Mouse (Mus musculus): ENCODE results near the gene Sap30l.

Gene Sap30l

GRCm38 (mm10) chr11:57800971-57801765 lies at the start of gene Sap30l:
Gene Sap30l, plus strand, starts transcription at chr11:57801637.
- DNase-seq (ENCODE audit: extremely low read depth, low read depth, low spot score), result no peak

- DNase-seq (ENCODE audit: extremely low read depth, low read depth, low spot score), result no peak
Observed at GRCm38 (mm10) chr11:57753538-57754203, 47.8 kb upstream of the Sap30l start.

GRCm38 (mm10) chr11:57758621-57759020 lies 42.8 kb upstream of the Sap30l start:
- DNase-seq (ENCODE audit: extremely low read depth, low read depth, low spot score), result no peak

GRCm38 (mm10) chr11:57760509-57761058 lies 40.9 kb upstream of the Sap30l start:
- no peak for DNase-seq (ENCODE audit: extremely low read depth, low read depth, low spot score)

- DNase-seq (ENCODE audit: extremely low read depth, low read depth, low spot score), result no peak
Observed at GRCm38 (mm10) chr11:57761347-57761746, 40.1 kb upstream of the Sap30l start.

- DNase-seq (ENCODE audit: extremely low read depth, low read depth, low spot score), result no peak
Observed at GRCm38 (mm10) chr11:57764124-57764523, 37.3 kb upstream of the Sap30l start.

GRCm38 (mm10) chr11:57766617-57767016 lies 34.8 kb upstream of the Sap30l start:
- no peak for DNase-seq (ENCODE audit: extremely low read depth, low read depth, low spot score)

GRCm38 (mm10) chr11:57767171-57767570 lies 34.3 kb upstream of the Sap30l start:
- DNase-seq (ENCODE audit: extremely low read depth, low read depth, low spot score), result no peak

GRCm38 (mm10) chr11:57770776-57771175 lies 30.7 kb upstream of the Sap30l start:
- DNase-seq (ENCODE audit: extremely low read depth, low read depth, low spot score), result no peak

GRCm38 (mm10) chr11:57771676-57772075 lies 29.8 kb upstream of the Sap30l start:
- no peak for DNase-seq (ENCODE audit: extremely low read depth, low read depth, low spot score)

GRCm38 (mm10) chr11:57773479-57773878 lies 28.0 kb upstream of the Sap30l start:
- DNase-seq (ENCODE audit: extremely low read depth, low read depth, low spot score), result no peak

- DNase-seq (ENCODE audit: extremely low read depth, low read depth, low spot score), result no peak
Observed at GRCm38 (mm10) chr11:57773936-57774335, 27.5 kb upstream of the Sap30l start.

- no peak for DNase-seq (ENCODE audit: extremely low read depth, low read depth, low spot score)
Observed at GRCm38 (mm10) chr11:57775868-57776267, 25.6 kb upstream of the Sap30l start.

- DNase-seq (ENCODE audit: extremely low read depth, low read depth, low spot score), result no peak
Observed at GRCm38 (mm10) chr11:57776546-57776945, 24.9 kb upstream of the Sap30l start.

- DNase-seq (ENCODE audit: extremely low read depth, low read depth, low spot score), result no peak
Observed at GRCm38 (mm10) chr11:57778349-57778748, 23.1 kb upstream of the Sap30l start.

GRCm38 (mm10) chr11:57779824-57780223 lies 21.6 kb upstream of the Sap30l start:
- no peak for DNase-seq (ENCODE audit: extremely low read depth, low read depth, low spot score)

GRCm38 (mm10) chr11:57786616-57787418 lies 14.6 kb upstream of the Sap30l start:
- no peak for DNase-seq (ENCODE audit: extremely low read depth, low read depth, low spot score)

GRCm38 (mm10) chr11:57787913-57788312 lies 13.5 kb upstream of the Sap30l start:
- no peak for DNase-seq (ENCODE audit: extremely low read depth, low read depth, low spot score)

GRCm38 (mm10) chr11:57790866-57791535 lies 10.4 kb upstream of the Sap30l start:
- no peak for DNase-seq (ENCODE audit: extremely low read depth, low read depth, low spot score)

- DNase-seq (ENCODE audit: extremely low read depth, low read depth, low spot score), result no peak
Observed at GRCm38 (mm10) chr11:57795086-57795485, 6.4 kb upstream of the Sap30l start.

GRCm38 (mm10) chr11:57797828-57798227 lies 3.6 kb upstream of the Sap30l start:
- DNase-seq (ENCODE audit: extremely low read depth, low read depth, low spot score), result no peak

Measured in fat pad, adult 2 months (tissue).